Mouse (Mus musculus) bone marrow macrophage, adult 2 months (primary cell): ENCODE measurements around the gene Hs3st2. TPM values are rescaled to one million over a fixed set of nuclear protein-coding genes. Genes with fewer than 3 reads are reported as not detected.

ENCODE experiments used
- H3K27ac ChIP-seq: 2 replicates; pipeline ENCODE4 v1.5.1; 2012; ENCODE audit warnings: low read depth, low read length; ENCODE audit not compliant: insufficient read depth
- H3K4me1 ChIP-seq: 2 replicates; pipeline ENCODE4 v1.6.1; 2012; ENCODE audit warnings: low read length; ENCODE audit not compliant: control insufficient read depth, insufficient read depth
- H3K4me3 ChIP-seq: 2 replicates; pipeline ENCODE4 v1.5.1; 2012; ENCODE audit warnings: mild to moderate bottlenecking, low read length, moderate library complexity; ENCODE audit not compliant: insufficient read depth
- CTCF ChIP-seq: IDR thresholded peaks from 2 replicates; pipeline ENCODE4 v1.5.1; 2012; ENCODE audit warnings: low read depth, mild to moderate bottlenecking, low read length, moderate library complexity
- POLR2A ChIP-seq: IDR thresholded peaks from 2 replicates; pipeline ENCODE4 v1.6.1; 2012; ENCODE audit warnings: mild to moderate bottlenecking, low read depth, low read length, borderline replicate concordance
- polyA plus RNA-seq: library from polyadenylated mRNA; stranded (reverse); fragments of >200 nt; gene quantifications from 2 replicates; pipeline ENCODE4 v1.2.4, GENCODE M21; 2012; ENCODE audit not compliant: missing spikeins, insufficient read depth, insufficient read length

Hs3st2 gene
- polyA plus RNA-seq, 1 experiment = not detected

DNA sequence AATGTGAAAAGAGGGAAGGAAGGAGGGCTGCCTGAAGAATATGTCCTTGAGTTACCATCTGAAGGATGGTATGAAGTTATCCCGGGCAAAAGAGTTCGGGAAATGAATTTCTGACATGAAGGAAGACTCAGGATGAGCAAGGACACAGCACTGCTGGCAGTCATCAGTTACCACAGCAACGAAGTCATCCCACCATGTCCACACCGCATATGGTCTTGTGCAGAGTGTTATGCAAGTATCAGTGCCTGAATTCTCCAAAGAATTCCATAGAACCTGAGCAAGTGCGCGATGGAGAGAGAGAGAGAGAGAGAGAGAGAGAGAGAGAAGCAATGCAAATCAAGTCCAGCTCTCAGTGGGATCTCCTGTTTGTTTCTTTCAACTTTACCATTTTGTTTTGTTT, 142.0 kb downstream of the Hs3st2 start:
- H3K4me1 ChIP-seq = no peaks in the 10 kb centered on the region
- no peak overlapping the region for H3K4me3 ChIP-seq
- no peak for TF ChIP-seq CTCF
- TF ChIP-seq POLR2A = no peak
- H3K27ac ChIP-seq = no peak overlapping the region

DNA sequence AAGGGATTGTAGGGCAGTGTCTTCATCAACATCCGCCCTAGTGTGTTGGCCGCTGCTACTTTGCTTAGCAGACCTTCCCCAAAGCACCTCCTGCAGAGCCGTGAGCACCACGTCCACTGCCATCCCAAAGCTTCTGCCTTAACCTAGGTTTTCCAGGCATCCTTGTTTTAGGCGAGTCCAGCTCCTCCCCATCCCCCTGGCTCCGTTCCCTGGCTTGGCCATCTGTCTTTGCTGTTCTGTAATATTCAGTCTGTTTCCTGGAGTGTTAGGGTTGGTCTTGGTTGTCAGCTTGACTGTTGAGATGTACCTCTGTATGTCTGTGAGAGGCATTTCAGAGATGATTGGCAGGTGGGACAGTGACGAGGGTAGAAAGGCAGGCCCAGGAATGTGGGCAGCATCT, 142.7 kb downstream of the Hs3st2 start:
- Histone ChIP-seq H3K27ac (no peak overlapping the region), H3K4me1 (no peaks in the 10 kb centered on the region), H3K4me3 (no peak overlapping the region)
- TF ChIP-seq POLR2A = no peak
- no peak for TF ChIP-seq CTCF

DNA sequence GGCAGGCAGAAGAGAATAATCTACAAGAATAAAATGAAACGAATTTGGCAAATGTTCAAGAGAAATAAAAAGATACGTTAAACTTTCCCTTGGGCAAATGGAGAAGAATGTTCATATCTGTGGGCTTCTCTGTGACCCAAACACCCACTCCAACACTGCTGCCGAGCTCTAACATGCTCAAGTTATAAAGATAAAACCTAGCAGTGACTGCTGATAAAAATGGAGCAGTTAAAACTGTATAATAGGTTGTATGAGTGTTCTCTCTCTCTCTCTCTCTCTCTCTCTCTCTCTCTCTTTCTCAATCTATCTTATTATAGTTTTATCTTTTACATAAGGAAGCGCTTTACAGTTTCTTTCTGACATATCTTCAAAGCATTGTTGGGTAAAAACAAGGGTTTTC, 144.3 kb downstream of the Hs3st2 start:
- H3K4me3 ChIP-seq = no peak overlapping the region
- H3K27ac ChIP-seq = no peak overlapping the region
- no peaks in the 10 kb centered on the region for H3K4me1 ChIP-seq
- no peak for TF ChIP-seq CTCF
- TF ChIP-seq POLR2A = no peak

DNA sequence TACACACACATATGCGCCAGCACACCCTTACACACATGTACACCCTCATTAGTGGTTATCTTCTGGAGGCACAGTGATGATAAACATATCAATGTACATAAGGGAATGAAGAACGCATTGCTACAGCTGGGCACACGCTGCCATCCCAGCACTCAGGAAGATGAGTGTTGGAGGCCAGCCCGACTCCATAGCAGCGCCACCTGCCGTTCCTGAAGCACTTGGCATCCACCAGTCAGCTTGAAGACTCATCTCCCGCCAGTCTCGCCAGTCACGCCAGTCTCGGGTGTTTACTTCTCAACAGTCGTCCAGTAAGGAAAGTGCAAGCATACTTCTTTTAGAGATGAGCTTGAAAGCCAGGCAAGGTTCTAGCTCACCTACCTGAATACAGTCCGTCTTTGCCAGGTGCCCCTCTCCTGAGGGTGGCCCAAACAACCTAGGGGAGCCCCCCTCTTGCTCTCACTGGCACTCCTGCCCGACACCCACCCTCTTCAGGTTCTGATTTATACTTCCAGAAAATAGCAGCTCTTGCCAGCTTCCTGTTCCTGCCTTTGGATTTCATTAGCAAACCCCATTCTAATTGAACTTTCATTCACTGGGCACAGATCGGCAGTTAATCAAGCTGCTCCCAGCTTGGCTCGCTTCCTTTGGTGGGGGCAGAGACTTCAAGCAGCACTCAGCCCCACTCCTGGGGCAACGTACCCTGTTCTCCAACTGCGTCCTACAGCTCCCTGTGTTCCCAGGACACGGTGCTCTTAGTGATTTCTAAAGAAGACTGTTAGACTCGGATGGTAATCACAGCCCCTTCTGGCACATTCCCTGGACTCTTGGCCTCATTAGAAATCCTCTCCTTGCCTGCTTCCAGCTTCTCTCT, 148.0 kb downstream of the Hs3st2 start:
- no peak for TF ChIP-seq CTCF
- TF ChIP-seq POLR2A = no peak
- H3K4me1 ChIP-seq = no peaks in the 10 kb centered on the region
- H3K27ac ChIP-seq = no peak overlapping the region
- no peak overlapping the region for H3K4me3 ChIP-seq

DNA sequence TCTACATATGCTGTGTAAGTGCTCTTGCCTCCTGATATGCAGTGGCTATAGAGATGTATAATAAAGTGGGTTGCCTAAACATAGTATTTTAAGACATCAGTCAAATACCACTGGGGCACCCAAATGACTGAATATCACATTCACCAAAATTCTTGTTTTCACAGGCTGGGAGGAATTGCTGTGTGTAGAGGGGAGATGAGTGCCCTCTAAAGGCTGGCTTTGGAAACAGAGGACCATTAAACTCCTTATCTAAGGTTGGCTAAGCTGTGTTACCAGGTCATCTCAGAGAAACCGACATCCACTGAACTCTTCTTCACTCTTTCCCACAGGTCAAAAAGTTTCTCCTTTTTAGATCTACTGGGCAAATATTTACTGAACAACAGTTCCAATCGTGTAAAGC, 150.8 kb downstream of the Hs3st2 start:
- TF ChIP-seq CTCF (no peak), POLR2A (no peak)
- H3K4me3 ChIP-seq = no peak overlapping the region
- H3K4me1 ChIP-seq = no peaks in the 10 kb centered on the region
- H3K27ac ChIP-seq = no peak overlapping the region

DNA sequence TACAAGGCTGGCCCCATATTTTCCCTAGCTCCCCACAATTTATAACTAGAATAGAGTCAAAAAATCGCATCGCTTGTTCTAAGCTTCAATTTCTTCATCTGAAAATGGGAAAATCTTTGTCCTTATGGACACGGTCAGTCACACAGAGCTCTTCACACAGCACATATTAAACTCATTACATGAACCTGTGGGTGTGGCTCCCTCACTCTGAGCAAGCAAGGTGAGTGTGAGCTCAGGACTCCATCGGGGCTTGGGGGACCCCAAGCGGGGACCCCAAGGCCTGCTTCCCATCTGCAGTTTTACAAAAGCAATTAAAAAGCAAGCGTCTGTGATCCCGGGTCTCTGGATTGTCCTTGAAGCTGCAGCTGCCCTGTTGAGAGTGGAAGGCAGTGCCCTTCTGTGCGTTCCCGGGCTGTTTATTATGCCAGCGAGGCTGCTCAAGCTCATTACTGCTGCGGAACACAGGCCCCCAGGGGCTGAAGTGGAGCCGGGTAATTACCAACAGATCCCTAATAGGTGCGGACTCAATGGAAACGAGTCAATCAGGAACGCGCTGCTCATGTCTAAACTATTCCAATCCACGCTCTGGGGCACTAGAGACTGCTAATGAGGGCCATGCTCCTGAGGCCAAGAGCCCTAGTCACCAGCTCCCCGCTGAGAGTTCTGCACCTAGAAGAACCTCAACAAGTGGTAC, 157.8 kb downstream of the Hs3st2 start:
- Histone ChIP-seq H3K27ac (no peak overlapping the region), H3K4me1 (no peaks in the 10 kb centered on the region), H3K4me3 (no peak overlapping the region)
- TF ChIP-seq POLR2A = no peak
- no peak for TF ChIP-seq CTCF
